Mouse (Mus musculus) ES-CJ7 (cell line): ENCODE data around the gene Mturn.

ENCODE experiments used
- DNase-seq: peaks from one replicate; pipeline ENCODE4 v3.0.0; 2011; ENCODE audit warnings: low read depth, low spot score

Mturn gene

DNA sequence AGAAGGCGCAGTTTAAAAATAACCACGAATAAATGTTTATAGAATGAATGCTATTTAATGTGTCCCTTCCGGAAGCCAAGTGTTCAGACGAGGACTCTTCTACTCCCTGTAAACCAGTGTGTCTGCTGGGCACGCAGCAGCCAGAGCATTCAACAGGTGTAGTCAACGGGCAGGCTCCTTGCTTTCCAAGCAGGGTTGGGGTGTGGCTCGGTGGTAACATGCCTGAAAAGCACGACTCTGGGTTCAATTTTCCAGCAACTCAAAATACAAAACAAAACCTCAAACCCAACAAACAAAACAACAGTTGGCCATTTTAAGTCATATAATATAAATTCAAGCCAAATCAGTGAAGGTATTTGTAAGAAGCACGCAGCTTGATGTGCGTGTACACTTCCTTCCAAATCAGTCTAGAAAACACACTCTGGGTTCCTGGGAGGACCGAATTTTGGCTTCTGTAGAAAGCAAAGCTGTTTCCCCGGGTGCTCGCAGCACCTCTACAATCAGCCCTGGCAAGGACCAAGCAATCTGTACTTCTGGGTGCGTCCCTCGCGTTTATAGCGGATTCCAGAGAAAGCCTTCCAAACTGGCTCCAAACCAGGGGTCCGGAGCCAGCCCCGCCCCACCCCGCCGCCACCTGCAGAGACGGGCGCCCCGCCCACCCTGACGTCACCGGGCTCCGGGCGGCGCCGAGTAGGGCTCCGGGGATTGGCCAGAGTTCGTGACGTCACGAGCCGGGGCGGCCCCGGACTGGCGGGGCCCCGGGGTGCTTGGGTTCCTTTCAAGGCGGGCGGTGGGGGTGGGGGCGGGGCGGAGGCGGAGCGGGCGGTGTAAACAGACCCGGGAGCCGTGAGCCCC lies at the start of gene Mturn:
Gene Mturn (plus strand): TSS at position 734 of the 855 bp plus-strand sequence.
- DNase-seq = peak; percentile 89

DNA sequence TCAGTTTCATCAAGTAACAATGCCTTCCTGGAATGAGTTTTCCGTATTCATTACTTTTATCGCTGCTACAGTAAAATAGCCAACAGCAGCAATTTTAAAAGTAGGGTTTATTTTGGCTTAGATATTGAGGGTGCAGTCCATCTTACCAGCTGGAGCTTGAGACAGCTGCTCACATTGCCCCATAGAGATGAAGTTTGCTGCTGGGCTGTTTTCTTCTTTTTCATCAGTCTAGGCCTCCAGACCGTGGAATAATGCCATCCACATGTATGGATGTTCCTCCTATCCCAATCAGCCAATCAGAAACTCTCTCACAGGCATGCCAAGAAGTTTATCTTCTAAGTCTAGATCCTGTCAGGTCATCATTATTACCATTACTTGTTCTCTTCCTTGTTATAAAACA lies 41.5 kb upstream of the Mturn start:
- no peak for DNase-seq

DNA sequence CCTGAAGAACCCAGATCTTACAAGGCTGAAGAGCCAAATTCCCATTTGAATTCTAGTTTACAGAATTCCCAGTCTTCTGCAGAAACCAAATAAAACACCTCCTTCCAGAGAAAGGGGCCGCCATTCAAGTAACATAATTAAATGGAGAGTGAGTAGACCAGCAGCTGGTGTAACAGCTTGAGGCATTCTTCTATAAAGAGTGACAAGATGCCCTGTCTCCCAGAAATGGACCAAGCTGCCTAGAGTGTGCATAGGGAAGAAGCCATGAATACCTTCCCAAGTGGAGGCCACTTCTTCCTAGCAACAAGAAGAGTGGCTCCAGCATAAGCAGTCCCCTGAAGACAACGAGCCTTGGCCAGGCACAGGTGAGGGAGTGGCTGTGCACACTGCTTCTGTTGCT lies 39.5 kb upstream of the Mturn start:
- no peak for DNase-seq

DNA sequence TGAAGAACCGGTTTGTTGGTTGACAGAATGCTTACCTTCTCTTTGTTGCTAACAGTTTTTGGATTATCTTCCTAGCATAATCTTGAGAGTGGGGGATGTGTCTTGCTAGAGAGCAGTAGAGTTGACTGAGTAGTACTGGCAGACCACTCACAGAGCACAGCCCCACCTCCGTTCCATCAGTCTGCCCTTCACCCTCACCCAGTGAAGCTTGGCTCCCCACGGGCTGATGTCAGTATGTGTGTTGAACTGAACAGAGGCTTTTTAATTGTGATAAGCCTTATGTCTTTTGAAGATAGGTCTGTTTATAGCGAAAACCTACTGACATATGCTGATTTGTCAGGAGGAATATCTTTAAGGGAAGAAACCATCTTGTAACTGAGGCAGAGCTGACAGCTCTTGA lies 38.2 kb upstream of the Mturn start:
- no peak for DNase-seq

DNA sequence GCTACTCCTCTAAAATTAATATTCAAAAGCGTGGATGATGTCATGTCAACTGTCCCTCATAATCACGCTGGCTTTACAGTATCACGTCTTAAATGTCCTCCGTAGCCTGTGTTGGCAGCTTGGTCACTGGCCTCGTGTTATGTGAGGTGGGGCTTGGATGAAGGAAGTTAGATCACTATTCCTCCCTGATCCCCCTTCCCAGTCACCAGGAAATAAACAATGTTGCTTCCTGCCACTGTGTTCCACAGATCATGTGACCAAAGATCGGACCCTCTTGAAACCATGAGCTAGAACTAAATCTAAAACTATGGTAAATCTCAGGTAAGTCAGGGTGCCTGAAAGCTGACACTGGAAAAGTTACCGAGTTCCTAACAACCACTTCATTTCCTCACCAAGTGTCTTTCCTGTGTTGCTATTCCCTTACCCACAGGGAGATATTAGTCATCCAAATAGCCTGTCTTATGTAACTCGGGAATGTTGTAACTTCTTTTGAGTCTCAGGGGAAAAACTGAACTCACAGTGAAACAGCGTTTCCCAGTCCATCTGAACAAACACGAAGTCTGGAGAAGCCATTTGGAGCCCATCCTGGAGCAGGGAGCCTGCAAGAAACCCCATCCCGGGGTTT lies 25.8 kb upstream of the Mturn start:
- DNase-seq = no peak

DNA sequence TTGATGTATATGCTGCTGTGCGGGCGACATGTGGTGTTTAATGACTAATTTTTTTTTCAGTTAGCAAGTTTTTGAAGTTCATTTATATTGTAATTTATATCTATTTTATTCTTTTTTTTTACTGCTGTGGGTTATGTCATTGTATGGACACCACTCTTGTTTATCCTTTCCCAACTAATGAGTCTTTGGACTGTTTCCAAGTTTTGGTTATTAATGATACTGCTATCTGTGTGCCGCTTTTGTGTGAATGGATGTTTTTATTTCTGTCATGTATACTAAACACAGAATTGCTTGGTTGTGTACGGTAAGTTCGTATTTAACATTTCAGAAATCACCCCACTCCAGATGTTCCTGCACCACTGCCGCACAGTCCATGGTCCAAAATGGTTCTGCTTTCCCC lies 23.6 kb upstream of the Mturn start:
- no peak for DNase-seq

DNA sequence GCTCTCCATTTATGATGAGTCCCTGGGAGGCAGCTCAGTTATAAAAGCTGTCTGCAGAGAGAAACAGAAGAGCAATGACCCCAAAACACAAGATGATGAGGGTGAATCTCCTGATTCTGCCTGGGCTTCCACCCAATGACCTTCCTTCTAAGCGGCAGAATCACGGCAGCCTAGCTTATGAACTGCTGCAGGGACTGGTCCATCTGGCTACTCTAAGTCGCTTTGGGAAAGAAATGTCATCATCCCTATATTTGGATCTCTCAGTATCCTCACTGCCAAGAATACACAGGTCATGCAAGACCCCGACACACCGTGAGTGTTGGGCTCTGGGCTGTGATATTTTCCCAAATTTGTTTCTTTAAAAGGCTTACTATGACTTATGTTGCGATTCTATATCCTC lies 11.6 kb upstream of the Mturn start:
- no peak for DNase-seq

DNA sequence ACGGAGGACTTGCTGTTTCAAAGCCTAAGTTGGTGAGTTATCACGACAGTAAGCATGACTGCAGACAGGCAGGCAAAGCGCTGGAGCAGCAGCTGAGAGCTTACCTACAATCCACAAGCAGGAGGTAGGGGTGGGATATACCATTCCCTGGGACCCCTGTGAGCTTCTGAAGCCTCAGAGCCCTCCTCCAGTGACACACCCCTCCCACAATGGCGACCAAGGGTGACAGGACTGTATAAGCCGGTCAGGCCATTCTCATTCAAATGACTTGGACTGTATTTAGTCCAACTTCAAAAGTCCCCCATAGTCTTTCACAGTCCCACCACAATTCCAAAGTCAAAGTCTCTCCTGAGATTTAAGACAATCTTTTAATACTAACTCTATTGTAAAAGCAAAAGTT lies 8.5 kb upstream of the Mturn start:
- peak; percentile 77 for DNase-seq

DNA sequence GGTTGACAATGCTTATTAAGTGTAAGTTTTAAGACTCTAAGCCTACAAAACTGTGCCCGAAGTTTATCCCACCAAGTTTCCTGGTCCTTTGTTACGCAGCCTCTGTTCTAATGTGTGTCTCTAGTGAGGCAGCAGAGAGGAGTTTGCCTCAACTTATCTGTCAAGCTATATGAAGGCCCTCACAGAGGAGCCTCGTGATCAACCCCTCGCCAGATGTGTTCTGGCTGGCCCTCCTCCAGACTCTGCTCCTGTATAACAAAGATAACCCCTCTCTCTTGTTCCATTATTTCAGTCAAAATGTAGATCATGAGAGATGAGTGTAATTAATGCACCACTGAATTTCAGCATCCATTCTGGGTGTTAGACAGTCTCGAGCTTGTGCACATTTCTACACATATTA lies 1.7 kb upstream of the Mturn start:
- no peak for DNase-seq

DNA sequence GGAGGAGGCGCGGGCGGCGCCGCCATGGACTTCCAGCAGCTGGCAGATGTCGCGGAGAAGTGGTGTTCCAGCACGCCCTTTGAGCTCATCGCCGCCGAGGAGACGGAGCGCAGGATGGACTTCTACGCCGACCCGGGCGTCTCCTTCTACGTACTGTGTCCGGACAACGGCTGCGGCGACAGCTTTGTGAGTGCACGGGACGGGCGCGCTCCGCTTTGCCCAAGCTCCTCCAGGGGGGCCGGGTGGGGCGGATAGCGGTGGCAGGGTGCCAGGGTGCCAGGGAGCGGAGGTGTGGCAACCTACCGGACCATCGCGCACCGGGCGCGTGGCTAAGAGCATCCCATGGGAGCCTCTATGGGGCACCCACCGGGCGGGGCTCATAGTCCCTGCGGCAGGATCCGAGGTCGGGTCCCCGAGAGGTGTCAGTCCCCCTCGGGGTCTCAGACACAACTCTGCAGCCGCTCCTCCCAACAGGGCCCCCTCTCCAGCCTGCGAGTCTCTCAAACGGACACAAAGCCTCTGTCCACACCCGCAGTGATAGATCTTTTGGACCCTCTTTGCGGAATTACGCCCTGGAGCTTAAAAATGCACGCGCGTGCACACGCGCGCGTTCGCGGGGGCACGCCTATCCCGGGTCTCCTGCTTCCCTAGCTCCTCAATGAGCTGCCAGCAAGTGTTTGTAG lies 463 bp downstream of the Mturn start:
- peak; percentile 48 for DNase-seq

DNA sequence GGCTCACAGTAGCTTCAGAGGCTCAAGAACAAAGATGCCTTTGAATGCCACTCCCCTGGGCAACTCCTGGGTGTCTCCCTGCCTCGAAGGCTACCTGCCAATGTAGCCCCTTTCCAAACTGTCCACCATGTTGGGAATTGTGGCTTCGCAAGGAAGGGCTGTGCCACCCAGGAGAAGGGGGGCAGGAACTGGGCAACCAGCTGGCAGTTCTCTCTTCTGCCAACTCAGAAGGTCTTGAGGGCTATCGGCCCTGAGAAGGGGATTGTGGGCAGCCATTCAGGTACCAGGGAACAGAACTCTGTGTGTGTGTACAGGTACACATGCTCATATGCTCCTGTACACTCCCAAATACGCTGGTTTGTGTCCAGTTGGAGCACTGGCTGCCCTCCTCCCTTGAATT lies 2.7 kb downstream of the Mturn start:
- DNase-seq = no peak

DNA sequence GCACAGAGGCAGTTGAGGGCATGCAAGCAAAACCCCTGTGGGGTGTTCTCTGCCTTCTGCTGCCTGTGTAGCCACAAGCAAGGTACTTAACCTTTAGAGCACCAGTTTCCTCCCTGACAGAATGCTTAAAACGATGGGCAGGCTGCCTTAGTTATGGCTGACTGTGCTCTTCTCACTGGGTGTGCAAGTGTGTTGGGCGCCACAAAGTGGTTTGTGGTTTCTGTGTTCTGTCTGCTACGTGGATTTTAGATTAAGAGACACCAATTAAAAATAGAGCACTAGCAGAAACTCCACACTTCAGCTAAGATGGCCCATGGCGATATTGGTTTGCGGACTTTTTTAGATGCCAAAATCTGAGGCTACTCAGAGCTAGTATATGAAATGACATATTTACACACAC lies 3.7 kb downstream of the Mturn start:
- DNase-seq = no peak

DNA sequence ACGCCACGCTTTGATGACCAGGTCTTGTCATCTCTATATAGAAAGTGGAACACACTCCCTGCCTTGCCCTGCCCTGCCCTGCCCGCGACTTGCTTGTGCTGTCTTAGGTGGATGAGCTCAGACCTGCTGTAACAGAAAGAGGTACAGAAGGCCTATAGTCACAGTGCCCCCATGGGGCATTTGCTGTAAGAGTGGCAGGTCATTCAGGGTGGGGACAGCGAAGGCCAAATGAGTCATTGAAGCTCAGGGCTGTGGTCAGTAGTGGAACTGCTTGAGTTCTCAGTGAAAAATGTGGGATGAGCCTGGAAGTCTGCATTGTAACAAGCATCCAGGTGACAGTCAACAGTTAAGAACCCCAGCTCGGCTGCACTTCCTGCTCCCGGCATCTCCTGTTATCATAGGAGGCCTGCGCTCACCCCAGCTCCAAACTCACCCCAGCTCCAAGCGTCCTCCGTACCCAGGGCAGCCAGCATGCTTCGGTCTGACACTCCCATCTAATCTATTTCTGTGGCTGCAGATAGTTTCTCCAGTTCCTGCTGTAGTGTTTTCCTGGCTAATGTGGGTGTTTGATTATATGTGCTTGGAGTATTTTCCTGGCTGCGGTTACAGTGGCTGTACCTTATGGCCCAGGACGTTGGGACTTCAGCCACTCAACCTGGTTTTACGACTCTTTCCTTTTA lies 4.4 kb downstream of the Mturn start:
- DNase-seq = no peak

DNA sequence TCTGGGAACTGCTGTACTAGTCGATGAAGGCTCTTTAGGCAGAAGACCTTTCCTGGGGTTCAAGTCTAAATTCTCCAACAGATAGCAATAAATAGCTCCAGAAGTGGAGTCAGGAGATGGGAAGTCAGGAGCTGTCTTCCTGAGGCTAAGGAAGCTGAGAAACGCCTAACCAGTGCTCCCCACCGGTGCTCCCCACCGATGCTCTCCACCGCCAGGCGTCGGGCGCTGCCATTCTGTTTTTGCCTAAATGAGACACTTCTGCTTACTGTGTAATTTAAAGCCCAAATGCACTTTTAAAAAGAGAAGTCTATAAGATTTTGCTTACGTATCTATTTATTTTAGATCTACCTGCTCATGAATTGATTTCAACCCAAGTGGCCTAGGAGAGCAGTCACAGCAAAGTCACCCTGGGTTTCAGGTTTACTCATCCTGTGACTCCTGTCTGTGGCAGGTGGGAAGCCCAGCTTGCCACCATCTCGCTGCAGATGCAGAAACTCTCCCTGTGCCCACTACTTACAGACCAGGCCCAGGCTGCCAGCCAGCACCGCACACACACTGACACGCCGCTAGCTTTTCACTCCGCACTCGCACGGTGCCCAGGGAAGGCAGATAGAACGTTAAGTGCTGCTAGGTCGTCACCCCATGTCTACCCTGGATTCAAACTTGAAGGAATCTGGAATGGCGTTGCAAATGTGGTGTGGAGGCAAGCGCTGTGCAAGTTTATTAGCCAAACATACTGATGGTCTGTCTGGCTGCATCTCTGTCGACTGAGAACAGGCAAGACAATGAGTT lies 5.7 kb downstream of the Mturn start:
- no peak for DNase-seq

DNA sequence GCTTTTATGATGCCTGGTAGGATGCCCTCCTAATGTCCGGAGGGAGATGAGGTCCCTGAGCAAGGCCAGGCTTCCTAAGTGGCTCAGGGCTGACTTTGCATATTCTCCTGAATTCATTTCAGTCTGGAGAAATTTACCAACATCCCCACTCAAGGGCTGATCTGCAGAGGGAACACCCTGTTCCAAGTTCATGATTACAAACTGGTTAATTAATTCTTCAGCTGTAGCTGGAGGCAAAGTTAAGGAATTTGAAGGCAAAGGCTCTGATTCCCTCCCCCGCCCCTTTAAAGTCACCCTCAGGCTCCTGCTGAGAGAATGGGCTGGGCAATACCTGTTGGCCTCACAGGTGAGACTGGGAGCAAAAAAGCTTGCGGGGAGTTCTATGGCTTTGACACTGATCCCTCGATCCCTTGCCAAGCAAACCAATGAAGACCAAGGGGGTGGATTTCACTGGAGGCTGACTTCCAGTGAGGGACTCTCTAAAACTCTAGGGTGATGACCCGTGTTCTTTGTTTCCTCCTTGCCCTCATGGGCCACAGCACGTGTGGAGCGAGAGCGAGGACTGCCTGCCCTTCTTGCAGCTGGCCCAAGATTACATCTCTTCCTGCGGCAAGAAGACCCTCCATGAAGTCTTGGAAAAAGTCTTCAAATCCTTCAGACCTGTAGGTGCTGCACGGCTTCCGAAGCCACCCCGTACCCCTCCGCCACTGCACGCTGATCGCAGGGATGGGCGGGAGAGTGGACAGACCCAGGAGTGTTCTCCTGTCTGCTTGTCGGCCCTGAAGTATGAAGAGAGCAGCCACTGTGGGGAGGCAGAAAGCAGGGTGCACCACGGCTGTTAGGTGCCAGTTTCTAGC lies 7.3 kb downstream of the Mturn start:
- DNase-seq = no peak

DNA sequence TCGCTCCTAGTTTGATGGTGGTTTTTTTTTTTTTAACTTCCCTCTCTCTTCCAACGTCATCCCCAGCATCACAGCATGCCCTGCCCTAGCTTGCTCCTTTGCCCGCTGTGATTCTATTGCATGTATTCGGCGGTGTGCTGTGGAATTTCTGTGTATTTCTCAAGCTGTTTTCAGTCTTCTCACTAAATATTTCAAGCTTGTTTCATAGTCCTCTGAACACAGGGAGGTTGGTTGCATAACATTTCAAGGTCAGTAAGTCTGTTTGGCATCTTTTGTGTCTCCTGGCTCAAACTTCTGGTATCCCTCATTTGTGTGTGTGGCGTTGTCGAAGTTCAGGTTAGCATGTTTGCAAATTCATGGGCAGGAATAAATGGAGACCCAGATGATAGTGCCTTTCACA lies 8.3 kb downstream of the Mturn start:
- no peak for DNase-seq

DNA sequence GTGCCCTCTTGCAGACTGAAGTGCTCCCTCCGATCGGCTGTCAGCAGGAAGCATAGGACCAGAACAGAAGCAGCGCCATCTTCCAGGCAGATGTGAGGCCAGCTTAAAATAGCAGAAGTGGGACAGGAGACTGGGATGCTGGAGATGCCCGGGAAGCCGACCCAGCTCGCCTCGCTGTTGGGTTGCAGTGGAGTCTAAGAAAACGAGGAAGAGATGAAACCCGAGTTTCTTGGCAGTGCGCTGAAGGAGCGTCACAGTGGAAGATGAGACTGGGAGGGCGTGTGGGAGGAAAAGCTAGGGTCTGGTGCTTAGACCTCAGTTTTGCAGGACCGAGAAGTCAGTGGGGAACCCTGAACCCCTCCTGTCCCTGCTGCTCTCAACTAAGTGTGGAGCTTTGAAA lies 9.4 kb downstream of the Mturn start:
- DNase-seq = no peak

DNA sequence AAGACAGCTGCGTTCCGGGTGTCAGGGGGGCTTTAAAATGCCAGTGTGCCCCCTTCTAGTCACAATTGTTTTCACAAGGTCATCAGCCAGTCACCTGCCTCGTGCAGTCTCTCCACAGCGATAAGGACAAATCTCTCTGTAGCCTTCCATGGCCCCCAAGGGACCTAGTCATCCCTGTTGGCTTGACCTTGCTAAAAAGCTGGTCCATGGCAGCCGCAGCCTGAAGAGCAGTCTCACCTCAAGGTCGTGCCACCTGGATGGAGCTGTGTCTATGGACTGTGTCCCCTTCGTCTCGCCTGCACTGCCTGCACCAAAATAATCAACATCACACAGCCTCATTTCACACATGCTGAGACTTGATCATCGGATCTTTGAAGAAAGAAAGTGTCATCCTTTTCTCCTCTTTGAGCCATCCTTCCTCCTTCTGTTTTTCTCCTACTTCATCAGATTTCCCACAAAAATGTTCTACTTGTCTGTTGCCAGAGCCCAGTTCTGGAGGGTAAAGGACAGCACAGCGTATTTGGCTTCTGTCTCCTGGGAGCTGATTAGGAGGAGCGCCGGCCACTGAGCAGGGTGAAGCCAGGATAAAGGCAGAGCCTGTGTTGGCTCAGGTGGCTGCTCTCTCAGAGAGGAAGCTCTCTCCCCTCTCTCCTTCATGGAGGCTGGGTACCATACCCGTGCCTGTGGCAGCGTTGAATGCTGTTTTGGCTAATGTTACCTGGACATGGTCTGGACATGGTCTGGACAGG lies 10.1 kb downstream of the Mturn start:
- DNase-seq = no peak

DNA sequence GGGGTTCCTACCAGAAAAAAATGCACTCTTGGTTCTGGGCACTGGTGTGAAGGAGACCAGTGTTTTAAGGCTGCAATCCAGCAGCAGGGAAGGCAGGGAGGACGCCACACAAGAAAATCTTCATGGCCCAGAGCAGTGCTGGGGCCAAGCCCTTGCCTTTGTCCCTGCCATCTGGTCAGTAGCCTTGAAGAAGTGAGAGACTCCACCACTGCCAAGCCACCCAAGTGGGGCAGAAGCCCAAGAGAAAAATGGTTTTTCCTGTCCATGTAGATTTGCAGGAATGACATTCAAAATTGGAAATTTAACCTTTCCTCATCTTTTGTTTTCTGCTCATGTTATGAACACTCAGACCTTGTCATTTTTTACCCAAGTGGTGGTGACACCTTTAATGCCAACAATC lies 10.8 kb downstream of the Mturn start:
- DNase-seq = no peak

DNA sequence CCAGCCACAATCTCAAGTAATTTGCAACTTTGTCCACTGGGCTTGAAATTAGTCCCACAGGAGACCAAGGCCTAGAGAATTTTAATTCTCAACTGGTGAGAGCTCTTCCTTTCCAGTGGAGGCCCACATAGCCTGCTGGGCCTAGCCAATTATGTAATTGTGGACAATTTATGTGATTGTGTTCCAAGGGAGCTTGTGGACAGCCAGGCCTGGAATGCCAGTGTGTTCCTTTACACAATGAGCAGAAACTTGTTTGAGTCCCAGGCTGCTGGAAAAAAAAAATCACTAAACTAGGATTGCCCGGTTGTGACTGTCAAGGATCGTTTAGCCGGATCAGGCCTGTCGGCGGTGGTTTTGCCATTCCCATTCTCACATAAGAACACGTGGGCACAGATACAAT lies 11.9 kb downstream of the Mturn start:
- DNase-seq = no peak
